Mouse (Mus musculus): ENCODE data around the gene Slc26a5. TPM values are rescaled to one million over a fixed set of nuclear protein-coding genes. Genes with fewer than 3 reads are reported as not detected.

Slc26a5 gene
- polyA plus RNA-seq, 1 experiment from 2014 or later: not detected

DNA sequence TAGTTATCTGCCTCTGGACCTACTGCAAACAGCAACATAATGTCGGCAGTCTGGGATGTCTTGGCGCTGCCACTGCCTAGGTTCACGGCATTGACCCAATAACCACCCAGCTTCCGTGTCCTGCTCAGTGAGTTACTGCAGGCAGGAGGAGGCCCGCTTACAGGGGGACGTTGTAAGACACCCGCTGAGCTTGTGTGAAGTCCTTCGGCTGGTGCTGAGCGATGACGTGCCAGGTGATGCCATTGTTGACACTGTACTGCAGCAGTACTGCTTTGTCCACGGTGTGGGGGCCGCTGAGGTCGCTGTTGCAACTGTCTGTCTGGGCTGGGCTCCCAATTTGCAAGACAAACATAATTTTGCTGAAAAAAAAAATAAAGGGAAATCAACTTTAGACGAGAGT lies 31.2 kb upstream of the Slc26a5 start:
- Histone ChIP-seq H3K9me3 (replicated peaks; ENCODE audit: control insufficient read depth, low read length) (no peaks in the 10 kb centered on the region), H3K9ac (ENCODE audit: low read depth, low read length) (no peak overlapping the region), H3K4me1 (ENCODE audit: control insufficient read depth, insufficient read depth, low read length) (0 out of 2 replicates have a peak, but pooled peaks cover 4% of the 10 kb centered on the region), H3K4me2 (peak overlapping the region; percentile 29), H3K4me3 (ENCODE audit: low read depth, low read length) (no peak overlapping the region), H3K27ac (ENCODE audit: low read depth, low read length) (no peak overlapping the region), H3K27me3 (ENCODE audit: control insufficient read depth, insufficient read depth, low read length) (no peaks in the 10 kb centered on the region), H3K36me3 (ENCODE audit: control insufficient read depth, insufficient read depth, low read length) (no peaks in the 10 kb centered on the region)
- peak; percentile 63; the same call in 1 of the 2 replicates for ATAC-seq (replicated peaks; ENCODE audit: insufficient number of reproducible peaks, low FRiP score, low TSS enrichment)
- 42% methylated on average over 14 of the region's 14 CpGs for WGBS (ENCODE audit: insufficient replicate concordance)

DNA sequence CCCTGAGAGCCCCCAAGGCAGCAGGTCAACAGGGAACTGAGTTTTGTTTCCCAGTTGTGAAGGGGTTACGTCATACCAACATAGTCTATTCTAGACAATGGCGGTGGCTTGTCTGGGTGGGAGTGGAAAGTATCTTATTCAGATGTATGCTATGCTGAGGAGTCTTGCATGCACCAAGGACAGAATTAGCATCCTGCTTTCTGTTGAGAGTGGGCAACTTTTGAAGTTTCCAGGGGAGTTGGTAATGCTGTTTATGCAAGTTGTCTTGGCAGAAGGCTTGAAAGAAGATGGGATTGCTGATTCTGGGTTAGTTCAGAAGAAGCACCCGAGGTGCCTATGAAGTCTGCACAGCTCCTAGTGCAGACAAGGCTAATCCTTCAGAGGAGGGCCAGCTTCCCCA lies 28.8 kb upstream of the Slc26a5 start:
- WGBS (ENCODE audit: insufficient replicate concordance): 71% methylated on average over 3 of the region's 3 CpGs
- no peaks in the 10 kb centered on the region for H3K36me3 ChIP-seq (ENCODE audit: control insufficient read depth, insufficient read depth, low read length)
- H3K4me3 ChIP-seq (ENCODE audit: low read depth, low read length): no peak overlapping the region
- no peaks in the 10 kb centered on the region for H3K9me3 ChIP-seq (replicated peaks; ENCODE audit: control insufficient read depth, low read length)
- H3K4me1 ChIP-seq (ENCODE audit: control insufficient read depth, insufficient read depth, low read length): 0 out of 2 replicates have a peak, but pooled peaks cover 4% of the 10 kb centered on the region
- H3K27me3 ChIP-seq (ENCODE audit: control insufficient read depth, insufficient read depth, low read length): no peaks in the 10 kb centered on the region
- H3K4me2 ChIP-seq: no peak overlapping the region
- H3K27ac ChIP-seq (ENCODE audit: low read depth, low read length): no peak overlapping the region
- no peak for ATAC-seq (replicated peaks; ENCODE audit: insufficient number of reproducible peaks, low FRiP score, low TSS enrichment)
- no peak overlapping the region for H3K9ac ChIP-seq (ENCODE audit: low read depth, low read length)

DNA sequence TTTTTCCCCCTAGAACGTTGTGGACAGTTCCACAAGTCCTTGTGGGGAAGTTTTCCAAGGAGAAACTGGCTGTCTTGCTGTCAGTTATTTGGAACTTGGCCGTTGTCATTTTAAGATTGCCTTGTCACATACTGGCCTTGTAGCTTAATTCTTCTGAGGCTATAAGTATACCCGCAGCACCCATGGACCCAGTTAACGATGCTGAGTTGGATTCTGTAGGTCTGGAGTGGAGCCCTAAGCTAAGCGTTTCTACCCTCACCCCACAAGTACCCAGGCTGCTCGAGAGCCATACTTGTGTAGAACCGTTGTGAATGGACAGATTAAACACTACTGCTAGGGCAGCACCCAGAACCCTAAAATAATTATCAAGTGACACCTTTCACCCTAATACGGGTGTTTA lies 1.3 kb upstream of the Slc26a5 start:
- WGBS (ENCODE audit: insufficient replicate concordance): 55% methylated on average over 8 of the region's 8 CpGs
- peaks cover 6% of the 10 kb centered on the region for H3K27me3 ChIP-seq (ENCODE audit: control insufficient read depth, insufficient read depth, low read length)
- no peak overlapping the region for H3K27ac ChIP-seq (ENCODE audit: low read depth, low read length)
- H3K4me1 ChIP-seq (ENCODE audit: control insufficient read depth, insufficient read depth, low read length): peaks cover 4% of the 10 kb centered on the region; the same call in 1 of the 2 replicates
- no peak overlapping the region for H3K4me2 ChIP-seq
- H3K4me3 ChIP-seq (ENCODE audit: low read depth, low read length): no peak overlapping the region
- ATAC-seq (replicated peaks; ENCODE audit: insufficient number of reproducible peaks, low FRiP score, low TSS enrichment): no peak
- H3K9ac ChIP-seq (ENCODE audit: low read depth, low read length): no peak overlapping the region
- no peaks in the 10 kb centered on the region for H3K9me3 ChIP-seq (replicated peaks; ENCODE audit: control insufficient read depth, low read length)
- no peaks in the 10 kb centered on the region for H3K36me3 ChIP-seq (ENCODE audit: control insufficient read depth, insufficient read depth, low read length)

DNA sequence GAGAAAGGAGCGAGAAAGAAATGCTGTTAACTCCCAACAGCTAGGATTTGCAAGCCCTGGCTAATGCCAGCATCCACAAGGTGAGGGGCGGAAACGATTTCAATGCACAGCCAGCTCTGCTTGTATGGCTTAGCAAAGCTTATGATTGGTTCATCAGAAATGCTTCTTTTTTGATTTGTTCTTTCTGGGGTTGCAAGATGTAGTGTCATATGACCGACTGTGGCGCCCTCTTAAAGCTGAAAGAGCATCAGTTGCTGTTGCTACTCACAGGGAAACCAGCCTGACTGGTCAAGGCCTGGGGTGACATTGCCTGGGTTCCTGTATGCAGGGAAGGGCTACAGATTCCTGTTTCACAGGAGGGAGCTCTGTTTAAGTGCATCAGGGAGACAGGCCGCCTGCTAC lies 908 bp upstream of the Slc26a5 start:
- no peak for ATAC-seq (replicated peaks; ENCODE audit: insufficient number of reproducible peaks, low FRiP score, low TSS enrichment)
- Histone ChIP-seq H3K4me2 (peak overlapping the region; percentile 65), H3K36me3 (ENCODE audit: control insufficient read depth, insufficient read depth, low read length) (no peaks in the 10 kb centered on the region), H3K27me3 (ENCODE audit: control insufficient read depth, insufficient read depth, low read length) (peaks cover 6% of the 10 kb centered on the region), H3K9ac (ENCODE audit: low read depth, low read length) (no peak overlapping the region), H3K9me3 (replicated peaks; ENCODE audit: control insufficient read depth, low read length) (no peaks in the 10 kb centered on the region), H3K27ac (ENCODE audit: low read depth, low read length) (no peak overlapping the region), H3K4me1 (ENCODE audit: control insufficient read depth, insufficient read depth, low read length) (peaks cover 4% of the 10 kb centered on the region; the same call in 1 of the 2 replicates), H3K4me3 (ENCODE audit: low read depth, low read length) (no peak overlapping the region)
- WGBS (ENCODE audit: insufficient replicate concordance): 14% methylated on average over 6 of the region's 6 CpGs

DNA sequence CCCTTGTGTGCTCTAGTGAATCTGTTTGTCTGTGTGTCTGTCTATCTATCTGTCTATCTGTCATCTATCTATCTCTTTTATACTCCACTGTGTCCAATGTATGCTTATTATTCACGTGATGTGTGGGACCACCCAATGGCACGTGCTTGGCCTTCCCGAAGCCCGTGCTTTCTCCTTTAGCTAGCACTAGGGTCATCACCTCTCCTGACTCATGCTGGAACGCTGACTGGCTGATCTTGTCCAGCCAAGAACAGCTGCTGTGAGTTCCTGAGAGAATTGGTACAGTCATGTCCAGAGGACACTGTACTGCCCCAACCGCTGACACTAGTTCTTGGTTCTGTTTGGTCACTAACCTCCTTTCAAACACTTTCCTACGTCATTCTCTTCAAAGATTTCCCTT lies 6.8 kb downstream of the Slc26a5 start:
- Histone ChIP-seq H3K27me3 (ENCODE audit: control insufficient read depth, insufficient read depth, low read length) (no peaks in the 10 kb centered on the region), H3K9ac (ENCODE audit: low read depth, low read length) (no peak overlapping the region), H3K9me3 (replicated peaks; ENCODE audit: control insufficient read depth, low read length) (no peaks in the 10 kb centered on the region), H3K27ac (ENCODE audit: low read depth, low read length) (no peak overlapping the region), H3K4me1 (ENCODE audit: control insufficient read depth, insufficient read depth, low read length) (no peaks in the 10 kb centered on the region), H3K4me3 (ENCODE audit: low read depth, low read length) (no peak overlapping the region), H3K36me3 (ENCODE audit: control insufficient read depth, insufficient read depth, low read length) (no peaks in the 10 kb centered on the region), H3K4me2 (no peak overlapping the region)
- WGBS (ENCODE audit: insufficient replicate concordance): 83% methylated on average over 7 of the region's 7 CpGs
- no peak for ATAC-seq (replicated peaks; ENCODE audit: insufficient number of reproducible peaks, low FRiP score, low TSS enrichment)

DNA sequence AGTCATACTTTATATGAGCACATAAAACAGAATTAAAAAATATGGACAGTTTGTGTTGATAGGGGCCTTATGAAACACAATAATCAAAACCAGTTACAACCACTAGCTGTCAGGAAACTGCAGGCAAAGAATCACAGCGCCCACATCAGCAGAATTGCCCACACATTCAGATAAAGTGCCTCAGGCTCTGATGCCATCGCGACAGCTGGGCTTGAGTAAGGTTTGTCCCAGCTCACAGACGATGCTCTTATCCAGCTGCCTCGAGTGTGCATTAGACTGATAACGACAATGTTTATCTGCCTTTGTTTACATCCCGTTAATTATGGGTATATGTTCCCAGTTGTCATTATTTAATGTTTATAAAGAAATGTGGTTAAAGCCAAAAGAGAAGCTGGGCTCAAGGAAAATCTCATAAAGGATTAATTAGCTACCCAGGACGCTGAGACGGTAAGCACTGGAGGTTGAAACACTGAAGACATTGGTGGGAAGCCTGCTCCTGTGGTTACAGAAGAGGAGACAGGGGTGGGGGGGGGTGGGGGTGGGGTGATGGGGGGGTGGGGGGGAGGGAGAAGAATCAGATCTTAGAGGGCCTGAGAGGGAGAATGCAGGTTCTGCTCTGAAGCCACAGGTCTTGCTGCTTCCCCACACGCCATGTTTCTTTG lies 13.6 kb downstream of the Slc26a5 start:
- Histone ChIP-seq H3K27ac (ENCODE audit: low read depth, low read length) (no peak overlapping the region), H3K9ac (ENCODE audit: low read depth, low read length) (no peak overlapping the region), H3K4me3 (ENCODE audit: low read depth, low read length) (no peak overlapping the region), H3K4me1 (ENCODE audit: control insufficient read depth, insufficient read depth, low read length) (no peaks in the 10 kb centered on the region), H3K4me2 (no peak overlapping the region), H3K36me3 (ENCODE audit: control insufficient read depth, insufficient read depth, low read length) (no peaks in the 10 kb centered on the region), H3K9me3 (replicated peaks; ENCODE audit: control insufficient read depth, low read length) (no peaks in the 10 kb centered on the region), H3K27me3 (ENCODE audit: control insufficient read depth, insufficient read depth, low read length) (no peaks in the 10 kb centered on the region)
- 39% methylated on average over 10 of the region's 10 CpGs for WGBS (ENCODE audit: insufficient replicate concordance)
- ATAC-seq (replicated peaks; ENCODE audit: insufficient number of reproducible peaks, low FRiP score, low TSS enrichment): no peak

DNA sequence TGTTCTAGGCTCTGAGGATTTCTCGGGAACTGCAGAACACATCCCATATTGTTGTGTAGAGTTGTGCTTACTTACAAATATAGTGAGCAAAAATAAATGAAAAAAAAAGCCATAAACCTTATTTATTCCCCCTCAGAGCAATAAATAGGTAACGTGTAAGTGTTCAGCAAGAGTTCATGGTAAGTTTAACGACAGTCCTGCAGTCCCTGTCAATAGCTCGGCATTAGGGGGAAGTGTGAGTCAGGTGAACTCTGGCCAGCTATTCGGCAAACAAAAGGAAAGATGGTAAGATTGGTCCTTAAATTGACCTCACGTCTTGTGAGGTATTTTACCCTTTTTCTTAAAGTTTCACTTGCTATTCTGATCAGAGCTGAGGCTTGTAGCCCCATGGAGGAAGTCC lies 18.0 kb downstream of the Slc26a5 start:
- 75% methylated on average over 6 of the region's 6 CpGs for WGBS (ENCODE audit: insufficient replicate concordance)
- H3K4me1 ChIP-seq (ENCODE audit: control insufficient read depth, insufficient read depth, low read length): no peaks in the 10 kb centered on the region
- no peaks in the 10 kb centered on the region for H3K36me3 ChIP-seq (ENCODE audit: control insufficient read depth, insufficient read depth, low read length)
- no peak overlapping the region for H3K27ac ChIP-seq (ENCODE audit: low read depth, low read length)
- no peak for ATAC-seq (replicated peaks; ENCODE audit: insufficient number of reproducible peaks, low FRiP score, low TSS enrichment)
- H3K4me2 ChIP-seq: no peak overlapping the region
- no peak overlapping the region for H3K9ac ChIP-seq (ENCODE audit: low read depth, low read length)
- H3K27me3 ChIP-seq (ENCODE audit: control insufficient read depth, insufficient read depth, low read length): no peaks in the 10 kb centered on the region
- no peak overlapping the region for H3K4me3 ChIP-seq (ENCODE audit: low read depth, low read length)
- no peaks in the 10 kb centered on the region for H3K9me3 ChIP-seq (replicated peaks; ENCODE audit: control insufficient read depth, low read length)

DNA sequence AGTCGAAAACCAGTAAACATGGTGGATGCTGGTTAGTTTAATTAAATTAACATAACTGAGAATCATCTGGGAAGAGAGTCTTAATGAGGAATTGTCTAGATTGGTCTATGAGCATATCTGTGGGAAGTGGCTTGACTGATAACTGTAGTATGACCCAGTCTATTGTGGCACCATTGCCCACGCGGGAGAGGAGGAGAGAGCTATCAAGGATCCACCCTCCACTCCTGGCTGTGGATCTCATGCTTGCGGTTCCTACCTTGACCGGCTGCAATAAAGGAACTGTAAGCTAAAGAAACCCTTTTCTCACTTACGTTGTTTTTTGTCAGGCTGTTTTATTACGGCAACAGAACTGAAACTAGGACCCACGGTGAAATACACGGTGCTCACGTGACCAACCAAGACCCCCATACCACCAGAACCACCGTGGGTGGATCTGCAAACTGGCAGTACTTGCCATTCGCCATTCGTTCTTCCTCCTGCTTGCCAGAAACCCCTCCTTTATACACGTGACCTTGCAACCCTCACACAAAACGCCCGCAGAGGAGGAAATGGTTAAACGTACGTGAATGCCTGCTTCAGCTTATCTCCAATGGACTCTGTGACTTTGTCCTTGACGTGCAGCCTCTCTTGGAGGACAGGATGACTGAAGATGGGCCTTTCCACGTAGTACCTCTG lies 18.7 kb downstream of the Slc26a5 start:
- no peak for ATAC-seq (replicated peaks; ENCODE audit: insufficient number of reproducible peaks, low FRiP score, low TSS enrichment)
- H3K36me3 ChIP-seq (ENCODE audit: control insufficient read depth, insufficient read depth, low read length): no peaks in the 10 kb centered on the region
- no peak overlapping the region for H3K27ac ChIP-seq (ENCODE audit: low read depth, low read length)
- H3K4me3 ChIP-seq (ENCODE audit: low read depth, low read length): no peak overlapping the region
- H3K4me2 ChIP-seq: no peak overlapping the region
- H3K9me3 ChIP-seq (replicated peaks; ENCODE audit: control insufficient read depth, low read length): no peaks in the 10 kb centered on the region
- H3K9ac ChIP-seq (ENCODE audit: low read depth, low read length): no peak overlapping the region
- 73% methylated on average over 20 of the region's 20 CpGs for WGBS (ENCODE audit: insufficient replicate concordance)
- H3K4me1 ChIP-seq (ENCODE audit: control insufficient read depth, insufficient read depth, low read length): no peaks in the 10 kb centered on the region
- no peaks in the 10 kb centered on the region for H3K27me3 ChIP-seq (ENCODE audit: control insufficient read depth, insufficient read depth, low read length)

DNA sequence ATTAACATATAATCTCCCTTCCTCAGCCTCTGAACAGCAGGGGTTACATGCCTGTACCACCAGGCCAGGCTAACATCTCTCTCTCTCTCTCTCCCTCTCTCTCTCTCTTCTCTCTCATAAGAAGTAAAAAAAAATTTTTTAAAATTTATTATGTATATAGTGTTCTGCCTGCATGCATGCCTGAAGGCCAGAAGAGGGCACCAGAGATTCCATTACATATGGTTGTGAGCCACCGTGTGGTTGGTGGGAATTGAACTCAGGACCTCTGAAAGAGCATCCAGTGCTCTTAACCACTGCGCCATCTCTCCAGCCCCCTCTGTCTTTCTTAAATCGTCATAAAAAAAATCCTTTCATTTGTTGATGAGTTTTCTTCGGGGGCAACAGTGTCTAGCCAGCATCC lies 20.7 kb downstream of the Slc26a5 start:
- no peaks in the 10 kb centered on the region for H3K36me3 ChIP-seq (ENCODE audit: control insufficient read depth, insufficient read depth, low read length)
- H3K9me3 ChIP-seq (replicated peaks; ENCODE audit: control insufficient read depth, low read length): no peaks in the 10 kb centered on the region
- WGBS (ENCODE audit: insufficient replicate concordance): 53% methylated on average over 4 of the region's 4 CpGs

More for the DNA sequence above, 20.7 kb downstream of the Slc26a5 start:
- Histone ChIP-seq H3K9ac (ENCODE audit: low read depth, low read length) (no peak overlapping the region), H3K4me1 (ENCODE audit: control insufficient read depth, insufficient read depth, low read length) (no peaks in the 10 kb centered on the region), H3K27me3 (ENCODE audit: control insufficient read depth, insufficient read depth, low read length) (no peaks in the 10 kb centered on the region), H3K27ac (ENCODE audit: low read depth, low read length) (no peak overlapping the region), H3K4me2 (no peak overlapping the region), H3K4me3 (ENCODE audit: low read depth, low read length) (no peak overlapping the region)
- no peak for ATAC-seq (replicated peaks; ENCODE audit: insufficient number of reproducible peaks, low FRiP score, low TSS enrichment)
